Mouse (Mus musculus): Measurements from ENCODE around the gene Gm20388.

- TF ChIP-seq CTCF (conservative IDR thresholded peaks at IDR 0.05; ENCODE audit: insufficient read depth, insufficient read length, low read depth, low read length) (peak; percentile 66), POLR2A (IDR thresholded peaks at IDR 0.05; ENCODE audit: low read depth, low read length) (no peak)
These were observed 3409.0 kb downstream of the Gm20388 start for GRCm38 (mm10) chr8:123319522-123320164.

Measured in kidney, adult 2 months (tissue).